Mouse (Mus musculus): Measurements from ENCODE around the gene Ubqln4. TPM values are rescaled to one million over a fixed set of nuclear protein-coding genes. Genes with fewer than 3 reads are reported as not detected.

The Ubqln4 gene
- total RNA-seq (2014; fragmentation: Nextera tagmentation) (63.4 and 67.4 TPM in 2 replicates), total RNA-seq (2017) (39.6 and 40.6 TPM in 2 replicates), polyA plus RNA-seq (2012) (73.7 and 81.2 TPM in 2 replicates)

GRCm38 (mm10) chr3:88553525-88553879 lies at the start of gene Ubqln4:
Gene Ubqln4 (plus strand): TSS chr3:88553758.
- Histone ChIP-seq H3K36me3 (replicated peaks) (peaks cover 60% of the 10 kb centered on the region), H3K4me1 (ENCODE audit: insufficient read depth, low read depth, low read length) (peaks cover 60% of the 10 kb centered on the region), H3K27me3 (ENCODE audit: insufficient read depth, low read length) (no peaks in the 10 kb centered on the region), H3K9me3 (replicated peaks) (no peaks in the 10 kb centered on the region), H3K4me3 (ENCODE audit: low read depth, low read length) (peak within 1 kb of the TSS; percentile 95)
- DNase-seq (ENCODE audit: low spot score) (peak; percentile 92), ATAC-seq (ENCODE audit: extremely low read depth, insufficient number of reproducible peaks, low FRiP score, poor library complexity, severe bottlenecking) (no peak)
- TF ChIP-seq POLR2AphosphoS5 (IDR thresholded peaks at IDR 0.05; ENCODE audit: insufficient replicate concordance, low read depth, low read length) (no peak), CTCF (IDR thresholded peaks at IDR 0.05; ENCODE audit: low read depth, low read length) (peak; percentile 46; the same call in 1 of the 2 replicates), GATA2 (IDR thresholded peaks at IDR 0.05; ENCODE audit: borderline replicate concordance, low read depth, low read length) (no peak)

DNA sequence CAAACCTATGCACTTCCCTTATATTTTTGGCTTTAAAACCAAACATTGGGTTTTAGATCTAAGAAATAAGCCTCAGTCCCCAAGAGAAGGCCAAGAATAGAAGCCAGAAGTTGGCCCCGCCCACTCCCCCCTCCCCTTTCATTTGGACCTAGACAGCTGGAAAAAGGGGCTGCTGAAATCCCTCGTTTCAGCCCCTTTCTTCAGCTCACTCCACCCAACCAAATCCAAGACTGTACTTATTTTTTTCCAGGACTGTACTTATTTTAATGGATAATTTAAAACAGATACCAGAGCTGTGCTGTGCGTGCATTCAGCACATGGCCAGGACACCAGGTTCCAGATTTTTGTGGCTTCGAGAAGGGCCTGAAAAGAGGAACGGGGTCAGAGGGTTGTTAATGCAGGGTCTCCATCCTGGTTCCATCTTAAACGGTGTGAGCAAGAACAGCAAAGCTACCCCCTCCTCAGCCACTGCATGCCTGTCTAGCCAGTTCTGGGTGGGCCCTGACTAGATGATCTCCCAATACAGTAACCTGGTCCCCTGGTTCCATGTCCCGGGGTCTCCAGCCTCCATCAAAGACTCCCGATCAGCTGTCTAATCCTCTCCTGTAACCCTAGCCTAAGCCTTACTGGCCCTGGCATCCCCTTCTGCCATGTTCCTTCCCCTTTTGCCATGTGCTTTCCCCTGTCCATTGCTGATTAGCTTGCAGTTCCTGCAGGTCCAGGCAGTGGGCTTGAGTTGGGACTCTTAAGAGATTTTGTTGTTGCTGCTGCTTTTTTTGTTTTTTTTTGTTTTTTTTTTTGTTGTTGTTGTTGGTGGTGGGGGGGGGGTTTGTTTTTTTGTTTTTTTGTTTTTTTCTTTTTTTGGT lies 49.4 kb upstream of the Ubqln4 start:
- no peak overlapping the region for H3K4me3 ChIP-seq (ENCODE audit: low read depth, low read length)
- H3K9me3 ChIP-seq (replicated peaks): no peaks in the 10 kb centered on the region
- H3K36me3 ChIP-seq (replicated peaks): peaks cover 26% of the 10 kb centered on the region
- TF ChIP-seq POLR2AphosphoS5 (IDR thresholded peaks at IDR 0.05; ENCODE audit: insufficient replicate concordance, low read depth, low read length): no peak
- TF ChIP-seq GATA1 (IDR thresholded peaks at IDR 0.05; ENCODE audit: borderline replicate concordance, low read length): no peak
- no peak for TF ChIP-seq CTCF (IDR thresholded peaks at IDR 0.05; ENCODE audit: low read depth, low read length)
- TF ChIP-seq TAL1 (conservative IDR thresholded peaks at IDR 0.05; ENCODE audit: low read depth, low read length): no peak
- no peaks in the 10 kb centered on the region for H3K27me3 ChIP-seq (ENCODE audit: insufficient read depth, low read length)
- H3K4me1 ChIP-seq (ENCODE audit: insufficient read depth, low read depth, low read length): peaks cover 95% of the 10 kb centered on the region
- ATAC-seq (ENCODE audit: extremely low read depth, insufficient number of reproducible peaks, low FRiP score, poor library complexity, severe bottlenecking) (no peak), DNase-seq (ENCODE audit: low spot score) (no peak)

DNA sequence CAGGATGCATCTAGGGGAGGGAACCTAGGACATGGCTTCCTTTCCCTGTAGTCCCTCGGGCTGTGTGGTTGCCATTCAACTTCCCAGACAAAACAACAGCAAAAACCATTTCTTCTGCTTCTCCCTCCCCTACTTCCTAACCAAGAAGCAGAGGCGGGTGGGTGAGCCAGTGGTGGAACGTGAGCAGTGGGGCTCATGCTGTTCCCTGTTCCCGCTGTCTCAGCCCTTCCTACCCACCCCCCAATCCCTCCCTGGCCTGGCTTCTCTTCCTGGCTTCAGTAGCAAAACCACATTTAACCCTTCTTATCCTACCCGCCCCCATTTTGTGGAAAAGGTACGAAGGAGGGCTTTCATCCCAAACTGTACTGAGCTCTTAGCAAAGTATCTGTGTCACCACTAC lies 48.5 kb upstream of the Ubqln4 start:
- ATAC-seq (ENCODE audit: extremely low read depth, insufficient number of reproducible peaks, low FRiP score, poor library complexity, severe bottlenecking) (no peak), DNase-seq (ENCODE audit: low spot score) (no peak)
- no peaks in the 10 kb centered on the region for H3K9me3 ChIP-seq (replicated peaks)
- no peak for TF ChIP-seq GATA2 (IDR thresholded peaks at IDR 0.05; ENCODE audit: borderline replicate concordance, low read depth, low read length)
- no peak for TF ChIP-seq CTCF (IDR thresholded peaks at IDR 0.05; ENCODE audit: low read depth, low read length)
- no peak for TF ChIP-seq GATA1 (IDR thresholded peaks at IDR 0.05; ENCODE audit: borderline replicate concordance, low read length)
- TF ChIP-seq TAL1 (conservative IDR thresholded peaks at IDR 0.05; ENCODE audit: low read depth, low read length): no peak
- TF ChIP-seq POLR2AphosphoS5 (IDR thresholded peaks at IDR 0.05; ENCODE audit: insufficient replicate concordance, low read depth, low read length): no peak
- no peak overlapping the region for H3K4me3 ChIP-seq (ENCODE audit: low read depth, low read length)
- peaks cover 17% of the 10 kb centered on the region for H3K36me3 ChIP-seq (replicated peaks)
- no peaks in the 10 kb centered on the region for H3K27me3 ChIP-seq (ENCODE audit: insufficient read depth, low read length)
- peaks cover 96% of the 10 kb centered on the region for H3K4me1 ChIP-seq (ENCODE audit: insufficient read depth, low read depth, low read length)

DNA sequence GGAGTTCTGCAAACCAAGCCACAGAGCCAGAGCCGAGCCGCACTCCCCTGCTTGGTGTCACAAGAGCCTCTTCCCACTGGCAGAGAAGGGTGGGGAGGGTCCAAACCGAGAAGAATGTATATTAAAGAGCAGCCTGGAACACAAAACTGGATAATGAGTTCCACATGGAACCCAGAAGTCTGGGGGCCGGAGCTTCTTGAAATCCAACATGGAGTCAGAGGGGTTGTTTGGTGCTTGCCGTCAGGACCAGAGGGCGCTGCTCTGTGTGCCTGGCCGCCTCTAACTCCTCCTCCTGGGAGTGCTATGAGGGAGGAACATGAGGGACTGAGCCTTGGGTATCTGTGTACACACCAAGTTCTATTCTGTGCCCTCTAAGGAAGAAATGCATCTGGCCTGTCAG lies 47.8 kb upstream of the Ubqln4 start:
- ATAC-seq (ENCODE audit: extremely low read depth, insufficient number of reproducible peaks, low FRiP score, poor library complexity, severe bottlenecking) (no peak), DNase-seq (ENCODE audit: low spot score) (no peak)
- TF ChIP-seq GATA2 (IDR thresholded peaks at IDR 0.05; ENCODE audit: borderline replicate concordance, low read depth, low read length) (no peak), TAL1 (conservative IDR thresholded peaks at IDR 0.05; ENCODE audit: low read depth, low read length) (no peak), CTCF (IDR thresholded peaks at IDR 0.05; ENCODE audit: low read depth, low read length) (no peak), POLR2AphosphoS5 (IDR thresholded peaks at IDR 0.05; ENCODE audit: insufficient replicate concordance, low read depth, low read length) (no peak), GATA1 (IDR thresholded peaks at IDR 0.05; ENCODE audit: borderline replicate concordance, low read length) (no peak)
- Histone ChIP-seq H3K27me3 (ENCODE audit: insufficient read depth, low read length) (no peaks in the 10 kb centered on the region), H3K36me3 (replicated peaks) (peaks cover 11% of the 10 kb centered on the region), H3K4me1 (ENCODE audit: insufficient read depth, low read depth, low read length) (peaks cover 96% of the 10 kb centered on the region), H3K4me3 (ENCODE audit: low read depth, low read length) (no peak overlapping the region), H3K9me3 (replicated peaks) (no peaks in the 10 kb centered on the region)

DNA sequence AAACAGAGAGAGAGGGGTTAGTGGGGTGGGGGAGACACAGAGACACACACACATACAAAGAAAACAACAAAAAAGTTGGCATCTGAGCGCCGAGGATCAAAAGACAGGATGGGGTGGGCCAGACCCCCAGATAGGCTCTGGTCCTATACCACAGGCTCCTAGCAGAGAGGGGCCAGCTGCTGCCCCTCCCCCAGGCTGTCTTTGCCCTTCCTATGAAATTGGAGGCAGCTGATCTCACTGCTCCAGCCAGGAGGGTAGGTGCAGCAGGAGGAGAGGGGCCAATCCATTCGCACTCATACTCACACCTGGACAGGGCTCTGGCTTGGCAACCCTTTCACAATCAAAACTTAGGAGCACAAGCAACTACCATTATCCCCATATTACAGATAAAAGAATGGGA lies 44.3 kb upstream of the Ubqln4 start:
- Histone ChIP-seq H3K27me3 (ENCODE audit: insufficient read depth, low read length) (no peaks in the 10 kb centered on the region), H3K4me3 (ENCODE audit: low read depth, low read length) (peak overlapping the region; percentile 70), H3K36me3 (replicated peaks) (peaks cover 7% of the 10 kb centered on the region), H3K9me3 (replicated peaks) (no peaks in the 10 kb centered on the region), H3K4me1 (ENCODE audit: insufficient read depth, low read depth, low read length) (peaks cover 97% of the 10 kb centered on the region)
- ATAC-seq (ENCODE audit: extremely low read depth, insufficient number of reproducible peaks, low FRiP score, poor library complexity, severe bottlenecking): no peak
- TF ChIP-seq CTCF (IDR thresholded peaks at IDR 0.05; ENCODE audit: low read depth, low read length) (no peak), GATA1 (IDR thresholded peaks at IDR 0.05; ENCODE audit: borderline replicate concordance, low read length) (no peak), TAL1 (conservative IDR thresholded peaks at IDR 0.05; ENCODE audit: low read depth, low read length) (no peak), GATA2 (IDR thresholded peaks at IDR 0.05; ENCODE audit: borderline replicate concordance, low read depth, low read length) (no peak), POLR2AphosphoS5 (IDR thresholded peaks at IDR 0.05; ENCODE audit: insufficient replicate concordance, low read depth, low read length) (no peak)
- no peak for DNase-seq (ENCODE audit: low spot score)

GRCm38 (mm10) chr3:88509692-88510420 lies 43.7 kb upstream of the Ubqln4 start, which contains the start of gene Lmna:
Gene Lmna (minus strand): TSS chr3:88509956.
- no peaks in the 10 kb centered on the region for H3K27me3 ChIP-seq (ENCODE audit: insufficient read depth, low read length)
- DNase-seq (ENCODE audit: low spot score): peak; percentile 83
- peak within 1 kb of the TSS; percentile 70 for H3K4me3 ChIP-seq (ENCODE audit: low read depth, low read length)
- H3K9me3 ChIP-seq (replicated peaks): no peaks in the 10 kb centered on the region
- ATAC-seq (ENCODE audit: extremely low read depth, insufficient number of reproducible peaks, low FRiP score, poor library complexity, severe bottlenecking): peak; percentile 87
- H3K4me1 ChIP-seq (ENCODE audit: insufficient read depth, low read depth, low read length): peaks cover 99% of the 10 kb centered on the region
- no peak for TF ChIP-seq GATA2 (IDR thresholded peaks at IDR 0.05; ENCODE audit: borderline replicate concordance, low read depth, low read length)
- TF ChIP-seq CTCF (IDR thresholded peaks at IDR 0.05; ENCODE audit: low read depth, low read length): 0 out of 2 replicates have a peak, but pooled peaks have one; percentile 14
- H3K36me3 ChIP-seq (replicated peaks): peaks cover 7% of the 10 kb centered on the region
